ENCODE assay signal across 14 mouse cellular contexts in the genomic region with DNA sequence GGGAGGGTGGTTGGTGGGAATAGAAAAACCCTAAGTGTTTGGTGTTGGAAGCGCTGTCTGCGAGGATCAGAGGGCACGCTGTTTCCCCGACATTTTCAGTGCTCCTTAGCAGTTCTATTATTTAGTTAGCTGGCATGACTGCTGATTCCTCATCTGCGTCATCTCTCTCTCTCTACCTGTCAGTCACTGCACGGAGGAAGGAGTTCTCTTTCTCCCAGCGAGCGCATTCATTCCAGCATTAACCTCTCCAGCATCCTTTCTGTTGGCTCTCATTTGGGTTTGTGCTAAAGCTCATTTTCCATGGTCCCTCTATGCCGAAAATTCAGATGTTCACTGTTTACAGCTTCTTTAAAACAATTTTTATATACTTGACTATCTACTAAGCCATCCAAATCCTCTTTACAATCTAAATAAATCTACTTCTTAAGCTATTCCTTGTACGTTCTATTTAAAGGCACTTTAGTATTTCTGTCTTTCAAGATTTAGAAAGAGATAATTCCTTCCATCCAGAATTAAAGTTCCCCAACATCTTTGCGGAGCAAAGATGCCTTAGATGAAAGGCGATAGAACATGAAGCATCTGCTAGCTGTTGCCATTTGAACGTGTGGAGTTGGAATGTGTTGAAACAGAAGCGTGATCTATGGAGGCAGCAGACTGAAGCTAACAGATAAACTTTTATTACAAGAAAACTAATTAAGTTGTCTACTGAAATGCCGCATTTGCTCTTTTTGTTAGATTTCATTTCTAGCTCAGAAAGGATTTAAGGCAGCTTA.
"Had no signal": no experiment of that assay in that cellular context is flagged by ENCODE, and none has a peak within 500 bp of the region (broad histone marks: within the 10 kb centered on the region; RNA-seq: fewer than 3 reads in every experiment).

No protein-coding gene starts in this region.

- H3K27ac ChIP-seq: intestine, embryonic 15.5 days; left cerebral cortex, adult 2 months; limb, embryonic 10.5 days; liver, embryonic 15.5 days; lung, embryonic 15.5 days; macrophage; neural tube, embryonic 15.5 days had no signal

- H3K9me3 ChIP-seq: intestine, embryonic 15.5 days; limb, embryonic 10.5 days; liver, embryonic 15.5 days; lung, embryonic 15.5 days; neural tube, embryonic 15.5 days had no signal

- ATAC-seq: intestine, embryonic 15.5 days had no signal

- DNase-seq: kidney, adult 18-20 months; kidney, postnatal 25 days; lung, postnatal 14 days; thymus, postnatal 4 days had no signal

- H3K36me3 ChIP-seq: intestine, embryonic 15.5 days; limb, embryonic 10.5 days; liver, embryonic 15.5 days; lung, embryonic 15.5 days; neural tube, embryonic 15.5 days had no signal

- H3K4me1 ChIP-seq: intestine, embryonic 15.5 days; limb, embryonic 10.5 days; liver, embryonic 15.5 days; lung, embryonic 15.5 days; megakaryocyte, embryonic 14.5 days; neural tube, embryonic 15.5 days had no signal

- H3K4me2 ChIP-seq: intestine, embryonic 15.5 days; liver, embryonic 11.5 days; liver, embryonic 15.5 days; lung, embryonic 15.5 days; neural tube, embryonic 15.5 days had no signal

- H3K4me3 ChIP-seq: intestine, embryonic 15.5 days; left cerebral cortex, adult 2 months; limb, embryonic 10.5 days; liver, embryonic 15.5 days; lung, embryonic 15.5 days; megakaryocyte, embryonic 14.5 days; myocyte; neural tube, embryonic 15.5 days had no signal

- H3K27me3 ChIP-seq: intestine, embryonic 15.5 days; liver, embryonic 15.5 days; lung, embryonic 15.5 days; megakaryocyte, embryonic 14.5 days; neural tube, embryonic 15.5 days had no signal

- H3K9ac ChIP-seq: intestine, embryonic 15.5 days; liver, embryonic 15.5 days; lung, embryonic 15.5 days; neural tube, embryonic 15.5 days had no signal
